Mouse (Mus musculus): Measurements from ENCODE around the gene Gm10409. TPM values are rescaled to one million over a fixed set of nuclear protein-coding genes. Genes with fewer than 3 reads are reported as not detected.

Gene Gm10409
- 0.71 TPM for polyA plus RNA-seq (2014; fragmentation: Illumina TruSeq; extraction: RNeasy Lipid Tissue Mini Kit (QIAGEN cat#74804); ENCODE audit: low replicate concordance)

DNA sequence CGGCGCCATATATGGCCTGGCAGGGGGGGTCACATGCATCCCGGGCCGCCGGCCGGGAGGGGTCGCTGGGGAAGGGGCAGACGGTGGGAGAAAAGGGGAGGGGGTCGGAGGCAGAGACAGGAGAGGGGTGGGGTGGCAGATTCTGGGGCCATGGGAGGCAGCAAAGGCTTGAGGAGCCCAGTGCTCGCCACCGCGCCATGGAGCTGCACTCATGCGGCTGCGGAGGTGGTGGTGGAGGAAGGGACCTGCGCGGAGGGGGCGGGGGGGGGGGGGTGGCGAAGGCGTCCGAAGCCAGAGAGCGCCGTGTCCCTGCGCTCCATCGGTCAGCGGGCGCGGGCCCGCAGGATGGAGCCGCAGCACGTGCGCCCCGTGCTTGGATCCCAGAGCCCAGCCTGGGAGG is at the start of gene Gm10409:
TSS of gene Gm10409 (plus strand) at position 301 of the 400 bp plus-strand sequence.

DNA sequence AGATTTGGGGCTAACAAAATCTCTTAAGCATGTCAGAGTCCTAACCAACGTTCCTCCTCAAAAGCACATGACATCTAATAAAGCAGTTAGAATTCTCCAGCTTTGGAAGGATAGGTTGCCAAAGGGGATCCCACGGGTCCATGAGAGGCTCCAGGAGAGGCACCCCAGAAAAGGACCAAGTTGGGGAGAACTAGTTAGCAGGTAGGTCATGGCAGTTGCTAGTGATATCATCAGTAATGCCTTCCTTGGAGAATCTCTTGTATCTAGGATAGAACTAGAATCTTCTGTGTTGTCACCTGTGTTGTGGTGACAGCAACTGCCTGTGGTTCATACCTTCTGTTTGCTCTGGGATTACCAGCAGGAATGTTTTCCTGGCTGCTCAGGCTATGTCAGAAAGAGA is 17.6 kb upstream of the Gm10409 start, which contains the start of gene Gm10413:
TSS of gene Gm10413 (plus strand) at position 301 of the 400 bp plus-strand sequence.

DNA sequence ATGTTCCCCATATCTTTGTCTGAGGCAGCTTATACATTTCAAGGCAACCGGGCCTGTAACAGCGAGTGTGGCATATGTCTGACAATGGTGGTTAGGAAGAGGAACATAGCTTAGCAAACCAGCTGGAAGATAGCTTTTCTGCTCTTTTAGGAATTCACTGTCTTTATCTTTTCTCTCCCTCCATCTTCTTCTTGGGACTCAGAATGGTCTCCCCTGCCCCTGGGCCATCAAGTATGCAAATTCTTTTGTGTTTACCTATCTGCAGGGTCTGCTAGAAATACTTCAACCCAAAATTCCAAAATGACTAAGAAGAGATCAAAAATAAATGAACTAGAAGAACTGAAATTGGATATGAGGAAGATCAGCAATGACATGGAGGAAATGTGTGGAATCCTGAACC is 15.4 kb downstream of the Gm10409 start, which contains the start of gene Gm3005:
TSS of gene Gm3005 (plus strand) at position 301 of the 400 bp plus-strand sequence.

DNA sequence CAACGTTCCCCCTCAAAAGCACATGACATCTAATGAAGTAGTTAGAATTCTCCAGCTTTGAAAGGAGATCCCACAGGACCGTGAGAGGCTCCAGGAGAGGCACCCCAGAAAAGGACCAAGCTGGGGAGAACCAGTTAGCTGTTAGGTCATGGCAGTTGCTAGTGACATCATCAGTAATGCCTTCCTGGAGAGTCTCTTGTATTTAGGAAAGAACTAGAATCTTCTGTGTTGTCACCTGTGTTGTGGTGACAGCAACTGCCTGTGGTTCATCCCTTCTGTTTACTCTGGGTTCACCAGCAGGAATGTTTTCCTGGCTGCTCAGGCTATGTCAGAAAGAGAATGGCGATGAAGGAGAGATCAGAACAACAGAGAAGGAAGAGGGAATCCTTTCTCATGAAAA is 36.7 kb downstream of the Gm10409 start, which contains the start of gene Gm10408:
TSS of gene Gm10408 (plus strand) at position 301 of the 400 bp plus-strand sequence.

Other genes starting within 250 kb of the Gm10409 start
- gene Gm5795, start 224.4 kb upstream of the Gm10409 start, polyA plus RNA-seq (2014; fragmentation: Illumina TruSeq; extraction: RNeasy Lipid Tissue Mini Kit (QIAGEN cat#74804); ENCODE audit: low replicate concordance) = not detected
- gene D830030K20Rik, start 204.1 kb upstream of the Gm10409 start, polyA plus RNA-seq (2014; fragmentation: Illumina TruSeq; extraction: RNeasy Lipid Tissue Mini Kit (QIAGEN cat#74804); ENCODE audit: low replicate concordance) = 13.1 TPM
- gene Gm2956, start 80.0 kb upstream of the Gm10409 start, polyA plus RNA-seq (2014; fragmentation: Illumina TruSeq; extraction: RNeasy Lipid Tissue Mini Kit (QIAGEN cat#74804); ENCODE audit: low replicate concordance) = 0.22 TPM
- not detected for gene Gm10413, start 17.5 kb upstream of the Gm10409 start, polyA plus RNA-seq (2014; fragmentation: Illumina TruSeq; extraction: RNeasy Lipid Tissue Mini Kit (QIAGEN cat#74804); ENCODE audit: low replicate concordance)
- 0.22 TPM for gene Gm3005, start 15.5 kb downstream of the Gm10409 start, polyA plus RNA-seq (2014; fragmentation: Illumina TruSeq; extraction: RNeasy Lipid Tissue Mini Kit (QIAGEN cat#74804); ENCODE audit: low replicate concordance)
- gene Gm10408, start 36.8 kb downstream of the Gm10409 start, polyA plus RNA-seq (2014; fragmentation: Illumina TruSeq; extraction: RNeasy Lipid Tissue Mini Kit (QIAGEN cat#74804); ENCODE audit: low replicate concordance) = not detected
- gene Gm3012, start 221.9 kb downstream of the Gm10409 start, polyA plus RNA-seq (2014; fragmentation: Illumina TruSeq; extraction: RNeasy Lipid Tissue Mini Kit (QIAGEN cat#74804); ENCODE audit: low replicate concordance) = not detected
- gene Gm3020, start 239.4 kb downstream of the Gm10409 start, polyA plus RNA-seq (2014; fragmentation: Illumina TruSeq; extraction: RNeasy Lipid Tissue Mini Kit (QIAGEN cat#74804); ENCODE audit: low replicate concordance) = 0.71 TPM

Data from small intestine, adult 10 weeks (tissue).